Mouse (Mus musculus) retina, embryonic 14.5 days (tissue): ENCODE measurements at regions not wholly inside any gene's neighbourhood (a gene's known extent, or its start where the extent isn't known, plus 50 kb on each side); places are given as distances from the start of the nearest gene placed in this dataset.
A peak's percentile ranks its signal among the peaks of the same experiment; 100 is the strongest.

Source experiments
- DNase-seq: peaks from one replicate; pipeline ENCODE4 v3.0.0-alpha.2; 2015; ENCODE audit warnings: low spot score

DNA sequence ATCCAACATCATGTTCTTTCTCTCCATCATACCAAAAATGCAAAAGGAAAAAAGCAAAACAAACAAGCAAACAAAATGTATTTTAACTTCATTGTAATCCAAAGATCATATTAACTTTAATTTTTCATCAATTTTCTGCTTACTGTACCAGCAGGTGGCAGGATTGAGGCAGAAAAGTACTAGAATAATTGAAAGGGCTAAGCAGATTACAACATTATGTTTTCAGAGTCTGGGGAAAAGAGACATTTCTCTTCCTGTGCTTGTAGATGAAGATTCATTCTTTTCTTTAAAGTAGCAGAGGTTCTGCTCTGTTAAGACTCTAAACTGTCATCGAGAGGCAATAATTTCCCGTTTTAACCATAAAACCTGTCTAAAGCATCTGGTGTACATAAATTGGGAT is 394.7 kb upstream of the Slitrk6 start:
- DNase-seq: peak; percentile 75

DNA sequence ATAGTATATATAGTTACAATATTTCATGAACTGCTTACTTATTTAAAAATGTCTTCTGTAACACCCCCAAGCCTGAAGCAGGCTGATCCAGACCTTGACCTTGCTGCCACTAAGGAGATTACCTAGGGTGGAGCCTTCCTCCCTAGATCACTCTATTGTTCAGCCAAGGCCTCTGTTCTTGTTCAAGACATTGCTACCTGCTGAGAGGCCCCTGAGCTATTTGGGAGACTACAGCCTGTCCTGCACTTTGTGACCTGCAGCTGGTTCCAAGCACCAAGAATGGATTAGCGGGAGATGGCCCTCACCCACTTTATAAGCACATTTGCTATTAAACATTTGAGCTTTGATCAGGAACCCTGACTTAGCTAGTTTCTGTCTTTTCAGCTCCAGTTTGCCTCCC is 361.7 kb upstream of the Slitrk6 start:
- no peak for DNase-seq

DNA sequence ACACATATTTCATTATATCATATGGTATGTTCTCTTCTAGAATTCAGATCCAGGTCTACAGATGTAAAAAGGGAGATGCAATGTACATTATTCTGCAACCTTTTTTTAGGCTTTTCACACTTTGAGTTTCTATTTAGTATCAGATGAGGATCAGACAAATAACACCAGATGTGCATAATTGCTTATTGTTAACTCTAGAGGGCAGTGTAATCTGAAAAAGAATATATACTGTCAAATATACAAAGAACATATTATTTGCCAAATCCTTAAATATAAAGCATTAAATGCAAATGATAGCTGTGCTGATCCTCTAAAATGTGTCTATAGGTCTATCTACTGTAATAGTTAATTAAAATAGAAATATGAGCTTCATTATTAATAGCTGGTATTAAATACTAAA is 348.6 kb upstream of the Slitrk6 start:
- peak; percentile 13 for DNase-seq

DNA sequence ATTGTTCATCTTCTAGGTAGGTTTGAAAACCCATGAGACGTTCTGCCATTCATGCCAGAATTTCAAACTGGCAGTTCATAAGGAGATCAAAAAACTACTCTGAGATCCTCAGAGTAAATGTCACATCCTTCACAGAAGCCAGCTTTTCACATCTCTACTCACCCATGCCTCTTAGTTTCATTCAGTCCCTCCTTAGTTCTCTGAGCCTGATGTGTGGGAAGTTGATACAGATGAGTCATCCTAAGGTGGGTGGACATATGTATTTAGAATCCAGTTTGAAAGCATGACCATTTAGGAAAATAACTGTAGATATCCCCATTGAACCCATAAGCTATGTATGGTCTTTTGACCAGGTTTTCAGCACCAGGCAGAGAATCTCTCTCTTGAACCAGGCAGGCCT is 345.3 kb upstream of the Slitrk6 start:
- DNase-seq: no peak

DNA sequence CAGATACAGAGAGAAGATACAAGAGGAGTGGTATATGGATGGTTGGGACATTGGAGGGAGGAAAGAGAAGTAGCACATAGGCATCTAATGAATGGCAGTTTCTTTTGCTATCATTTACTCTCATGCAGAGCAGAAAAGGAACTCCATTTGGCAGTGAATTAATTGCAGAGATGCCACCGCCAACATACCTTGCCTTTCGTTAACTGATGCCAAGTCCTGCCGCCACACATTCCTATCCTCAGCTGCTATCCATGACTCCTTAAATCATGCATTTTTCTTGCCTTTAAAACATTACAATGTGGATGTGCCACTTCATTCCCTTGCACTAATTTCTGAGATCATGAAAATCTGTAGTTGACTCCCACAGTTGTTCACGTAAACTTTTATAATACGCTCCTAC is 341.3 kb upstream of the Slitrk6 start:
- no peak for DNase-seq

DNA sequence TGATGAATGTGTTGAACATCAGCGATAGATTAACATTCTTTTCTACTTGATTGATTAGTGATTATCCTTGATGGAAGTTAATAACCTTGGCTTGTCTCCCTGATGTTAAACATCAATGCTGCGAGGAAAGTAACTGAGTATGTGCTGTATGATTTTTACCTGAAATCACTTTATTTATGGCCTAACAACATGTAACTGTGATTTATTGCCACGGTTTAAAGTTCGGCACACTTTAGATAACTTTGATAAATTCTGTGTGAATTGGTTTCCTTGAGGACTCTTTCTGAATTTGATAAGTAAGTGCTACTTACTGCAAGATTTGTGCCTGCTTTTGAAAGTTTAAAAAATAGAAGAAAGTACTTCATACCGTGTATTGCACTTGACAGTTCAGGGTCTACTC is 319.6 kb upstream of the Slitrk6 start:
- no peak for DNase-seq

DNA sequence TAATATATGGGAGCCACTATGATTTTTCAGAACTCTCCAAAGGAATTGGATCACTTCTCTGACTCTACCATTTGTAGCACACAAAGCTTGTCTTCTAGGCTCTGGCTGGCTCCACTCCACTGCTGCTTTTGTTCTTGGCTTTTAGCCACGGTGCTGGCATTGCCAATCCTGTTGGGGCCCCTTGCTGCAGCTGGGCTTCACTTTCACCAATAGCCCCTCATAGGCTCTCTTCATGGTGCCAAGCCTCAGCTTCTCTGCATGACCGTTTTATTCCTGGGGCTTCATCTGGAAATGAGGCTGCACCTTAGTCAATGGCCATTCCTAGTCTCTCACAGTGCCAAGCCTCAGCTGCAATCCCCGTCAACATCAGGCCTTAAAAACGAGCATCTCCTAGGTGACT is 318.6 kb upstream of the Slitrk6 start:
- no peak for DNase-seq
